Mouse (Mus musculus): ENCODE data around the gene Gm21987.

The Gm21987 gene

GRCm38 (mm10) chr16:38370633-38371374, 24.0 kb downstream of the Gm21987 start:
- DNase-seq (ENCODE audit: low spot score in 2 of 2): no peak

DNA sequence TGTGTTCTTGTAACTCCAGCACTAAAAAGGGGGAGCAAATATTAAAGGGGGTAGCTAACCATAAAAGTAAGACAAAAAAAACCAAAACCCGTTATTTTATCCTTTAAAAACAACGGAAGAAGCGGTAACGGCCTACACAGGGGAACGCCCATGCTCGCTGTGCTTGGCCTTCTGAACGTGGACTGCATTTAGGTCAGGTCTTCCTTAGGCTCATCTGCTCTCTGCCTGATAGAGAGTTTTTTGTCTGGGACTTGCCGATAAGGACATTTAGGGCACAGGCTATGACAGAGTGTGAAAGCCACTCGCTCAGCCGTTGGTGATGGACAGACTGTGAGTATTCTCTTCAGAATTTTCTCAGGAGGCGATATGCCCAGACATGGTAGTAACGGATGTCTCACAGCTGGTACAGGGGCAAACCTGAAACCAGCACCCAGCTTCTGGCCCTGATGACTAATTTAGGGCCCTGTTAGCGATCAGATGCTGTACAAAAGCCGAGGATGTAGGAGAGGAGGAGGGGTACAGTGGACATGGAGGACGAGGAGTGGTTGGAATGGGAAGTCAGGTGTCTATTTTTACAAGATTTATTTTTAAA, 25.0 kb downstream of the Gm21987 start:
- no peak for DNase-seq (ENCODE audit: low spot score in 2 of 2)

- no peak for DNase-seq (ENCODE audit: low spot score in 2 of 2)
Measured at GRCm38 (mm10) chr16:38372876-38373275, 26.0 kb downstream of the Gm21987 start.

- no peak for DNase-seq (ENCODE audit: low spot score in 2 of 2)
Measured at GRCm38 (mm10) chr16:38373439-38373838, 26.6 kb downstream of the Gm21987 start.

DNA sequence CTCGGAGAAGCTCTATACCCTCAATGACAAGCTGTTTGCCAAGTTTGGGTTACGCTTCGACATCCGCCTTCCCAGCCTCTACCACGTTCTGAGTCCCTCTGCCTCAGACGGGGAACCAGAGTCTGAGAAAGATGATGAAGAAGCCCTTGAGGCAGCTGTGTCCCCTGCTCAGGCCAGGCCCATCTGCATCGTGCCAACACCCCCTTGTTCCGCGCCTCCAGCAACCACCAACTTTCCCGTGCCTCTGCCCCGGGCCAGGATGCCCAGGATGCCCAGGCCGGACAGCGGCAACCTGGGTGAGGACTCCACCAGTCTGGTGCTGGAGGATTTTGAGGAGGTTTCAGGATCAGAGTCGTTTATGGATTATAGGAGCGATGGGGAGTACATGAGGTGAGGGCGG, 27.1 kb downstream of the Gm21987 start:
- DNase-seq (ENCODE audit: low spot score in 2 of 2): no peak

GRCm38 (mm10) chr16:38374379-38375140, 27.7 kb downstream of the Gm21987 start:
- DNase-seq (ENCODE audit: low spot score in 2 of 2): no peak

GRCm38 (mm10) chr16:38375182-38375581, 28.3 kb downstream of the Gm21987 start:
- no peak for DNase-seq (ENCODE audit: low spot score in 2 of 2)

- peak in 1 of 2 experiments; percentile 65 for DNase-seq (ENCODE audit: low spot score in 2 of 2)
Measured at GRCm38 (mm10) chr16:38376163-38376840, 29.5 kb downstream of the Gm21987 start.

- DNase-seq (ENCODE audit: low spot score in 2 of 2): no peak
Measured at GRCm38 (mm10) chr16:38376841-38377249, 30.0 kb downstream of the Gm21987 start.

- no peak for DNase-seq (ENCODE audit: low spot score in 2 of 2)
Measured at GRCm38 (mm10) chr16:38377546-38377945, 30.7 kb downstream of the Gm21987 start.

DNA sequence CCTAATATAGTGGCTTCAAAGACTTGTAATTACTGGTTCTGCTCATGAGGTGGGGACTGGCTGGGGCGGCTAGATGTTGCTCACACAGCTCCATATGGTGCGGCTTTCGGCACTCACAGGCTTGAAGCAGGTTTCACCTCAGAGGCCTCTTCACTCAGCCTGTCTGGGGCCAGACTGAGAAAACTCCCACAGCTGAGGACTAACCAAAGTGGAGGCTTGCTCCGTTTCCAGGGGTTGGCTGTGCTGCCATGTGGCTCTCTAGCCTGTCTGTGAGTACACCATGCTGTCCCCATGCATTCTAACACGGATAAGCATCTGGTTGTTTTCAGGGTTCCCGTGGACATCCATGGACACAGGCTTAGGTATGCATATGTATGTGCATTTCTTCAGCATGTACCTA, 31.8 kb downstream of the Gm21987 start:
- no peak for DNase-seq (ENCODE audit: low spot score in 2 of 2)

GRCm38 (mm10) chr16:38379088-38379487, 32.2 kb downstream of the Gm21987 start:
- DNase-seq (ENCODE audit: low spot score in 2 of 2): no peak

DNA sequence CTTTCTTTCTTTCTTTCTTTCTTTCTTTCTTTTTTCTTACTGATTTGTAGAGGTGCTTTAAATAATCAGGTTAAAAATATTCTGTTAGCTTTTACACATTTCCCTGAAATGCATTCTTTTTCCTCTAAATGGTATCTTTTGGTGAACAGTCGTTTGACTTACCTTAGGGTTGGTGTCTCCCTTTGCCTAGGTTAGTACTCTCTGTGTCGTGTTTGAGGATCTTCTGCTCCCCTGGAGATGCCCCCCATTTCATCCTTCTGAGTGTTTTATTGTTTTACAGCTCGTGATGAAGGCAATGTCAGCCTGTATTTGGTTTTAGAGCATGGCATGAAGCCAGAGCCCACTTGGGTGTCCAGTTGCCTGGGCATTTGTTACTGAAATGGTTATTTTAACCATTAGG, 32.7 kb downstream of the Gm21987 start:
- DNase-seq (ENCODE audit: low spot score in 2 of 2): no peak

- DNase-seq (ENCODE audit: low spot score in 2 of 2): no peak
Measured at GRCm38 (mm10) chr16:38379926-38380325, 33.1 kb downstream of the Gm21987 start.

GRCm38 (mm10) chr16:38383683-38384082, 36.8 kb downstream of the Gm21987 start:
- no peak for DNase-seq (ENCODE audit: low spot score in 2 of 2)

- no peak for DNase-seq (ENCODE audit: low spot score in 2 of 2)
Measured at GRCm38 (mm10) chr16:38385184-38385634, 38.4 kb downstream of the Gm21987 start.

GRCm38 (mm10) chr16:38385700-38386099, 38.9 kb downstream of the Gm21987 start:
- DNase-seq (ENCODE audit: low spot score in 2 of 2): no peak

GRCm38 (mm10) chr16:38387389-38387788, 40.5 kb downstream of the Gm21987 start:
- DNase-seq (ENCODE audit: low spot score in 2 of 2): no peak

DNA sequence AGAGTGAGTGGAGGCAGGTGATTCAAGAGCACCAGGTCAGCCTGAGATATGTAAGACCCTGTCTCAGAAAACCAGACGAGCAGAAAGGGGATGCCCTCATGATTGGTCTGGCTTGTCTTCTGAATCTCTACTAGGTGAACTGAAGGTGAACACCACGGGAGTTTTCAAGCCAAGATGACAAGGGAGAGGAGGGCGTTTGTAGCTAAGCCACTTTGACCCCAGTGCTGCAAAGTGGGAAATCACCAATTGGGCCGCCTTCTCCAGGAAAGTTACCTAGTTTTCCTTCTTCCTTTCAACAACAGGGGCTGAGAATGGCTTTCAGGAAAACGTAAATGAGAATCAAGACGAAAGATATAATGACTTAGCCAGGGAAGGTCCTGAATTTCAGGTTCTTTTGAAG, 41.9 kb downstream of the Gm21987 start:
- DNase-seq (ENCODE audit: low spot score in 2 of 2): no peak

DNA sequence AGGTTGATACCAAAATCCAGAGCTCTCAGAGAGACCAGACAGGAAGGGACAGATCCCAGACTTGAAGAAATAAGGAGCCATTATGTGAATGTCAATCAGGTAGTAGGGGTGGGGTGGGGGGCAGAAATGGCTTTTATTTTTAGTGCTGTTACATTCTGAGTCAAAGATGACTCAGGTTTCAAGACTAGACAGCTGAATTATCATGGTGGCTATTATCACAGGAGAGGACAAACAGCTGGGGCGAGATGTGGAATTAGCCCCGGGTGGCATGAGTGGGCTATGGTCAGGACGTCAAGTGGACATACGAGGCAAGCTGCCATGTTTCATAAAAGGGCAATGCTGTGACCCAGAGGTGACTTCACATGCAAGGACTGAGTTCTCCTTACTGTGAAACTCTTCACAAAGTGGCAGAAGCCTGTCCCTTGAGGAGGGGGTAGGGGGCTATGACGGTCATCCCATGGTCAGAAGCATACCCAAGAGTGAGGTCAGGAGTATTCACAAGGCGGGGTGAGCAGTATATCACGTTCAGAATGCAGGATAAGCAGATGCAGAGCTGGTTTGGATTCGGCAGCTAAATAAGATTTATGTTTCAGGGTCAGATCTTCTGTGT, 42.5 kb downstream of the Gm21987 start:
- DNase-seq (ENCODE audit: low spot score in 2 of 2): no peak

DNA sequence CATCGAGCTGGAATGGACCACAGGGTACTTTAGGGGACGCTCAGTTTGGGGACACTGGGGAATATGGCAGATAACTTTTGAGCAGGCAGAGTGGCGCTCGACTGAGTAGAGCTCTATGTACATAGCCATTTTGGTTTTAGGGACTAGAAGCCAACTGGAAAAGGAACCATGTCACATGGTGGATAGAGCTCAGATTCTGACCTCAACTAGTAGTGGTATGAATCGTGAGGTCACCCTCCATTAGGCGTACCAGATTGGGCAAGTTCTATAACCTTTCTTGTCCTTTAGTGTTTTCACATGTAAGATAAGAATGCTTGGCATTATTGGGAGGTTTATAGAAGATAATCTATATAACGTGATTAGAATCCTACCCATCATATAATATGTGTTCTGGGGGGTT, 43.5 kb downstream of the Gm21987 start:
- no peak for DNase-seq (ENCODE audit: low spot score in 2 of 2)
